Mouse (Mus musculus) heart, postnatal 0 days (tissue): ENCODE measurements around the gene Rbm7. TPM values are rescaled to one million over a fixed set of nuclear protein-coding genes. Genes with fewer than 3 reads are reported as not detected.
"Not testable (repeated sequence)": the region's sequence is repeated elsewhere in the genome, so short reads cannot be mapped to it uniquely, and the experiment has no call there.

Experiments
- ATAC-seq: fragments of 200-750 bp; cut with Nextera tagmentation; 2 replicates; pipeline ENCODE4 v1.8.0; 2017; ENCODE audit warnings: low read depth, moderate number of reproducible peaks, moderate library complexity; ENCODE audit not compliant: insufficient read depth
- DNase-seq: peaks from one replicate; pipeline ENCODE4 v3.0.0-alpha.2; 2016; ENCODE audit warnings: low spot score
- H3K27ac ChIP-seq: fragments of 300-500 bp; sonication (generic); 2 replicates; pipeline ENCODE4 v1.5.1; 2014; ENCODE audit warnings: low read depth, mild to moderate bottlenecking
- H3K27me3 ChIP-seq: fragments of 300-500 bp; sonication (generic); 2 replicates; pipeline ENCODE4 v1.6.1; 2014; ENCODE audit warnings: low read length, mixed read lengths; ENCODE audit not compliant: control insufficient read depth, insufficient read depth
- H3K36me3 ChIP-seq: fragments of 300-500 bp; sonication (generic); replicated peaks from 2 replicates; pipeline ENCODE4 v1.6.1; 2014; ENCODE audit warnings: low read length, mixed read lengths; ENCODE audit not compliant: control insufficient read depth, insufficient read depth
- H3K4me1 ChIP-seq: fragments of 300-500 bp; sonication (generic); 2 replicates; pipeline ENCODE4 v1.6.1; 2014; ENCODE audit warnings: antibody characterized with exemption; ENCODE audit not compliant: control insufficient read depth, insufficient read depth
- H3K4me2 ChIP-seq: fragments of 300-500 bp; sonication (generic); 2 replicates; pipeline ENCODE4 v1.6.1; 2014; ENCODE audit warnings: low read depth, mild to moderate bottlenecking, low read length, moderate library complexity
- H3K4me3 ChIP-seq: fragments of 300-500 bp; sonication (generic); 2 replicates; pipeline ENCODE4 v1.5.1; 2014; ENCODE audit warnings: low read depth, low read length
- H3K9ac ChIP-seq: fragments of 300-500 bp; sonication (generic); replicated peaks from 2 replicates; pipeline ENCODE4 v1.6.1; 2014; ENCODE audit warnings: low read depth, low read length, mixed read lengths
- H3K9me3 ChIP-seq: fragments of 300-500 bp; sonication (generic); replicated peaks from 2 replicates; pipeline ENCODE4 v1.6.1; 2016; ENCODE audit warnings: low read length; ENCODE audit not compliant: control insufficient read depth
- CTCF ChIP-seq: IDR thresholded peaks from 2 replicates; pipeline ENCODE4 v1.5.1; 2016; ENCODE audit warnings: antibody characterized with exemption, control low read depth, low read depth
- EP300 ChIP-seq: IDR thresholded peaks from 2 replicates; pipeline ENCODE4 v1.6.1; 2016; ENCODE audit warnings: antibody characterized with exemption, low read depth
- WGBS: fragments of 180-500 bp; shearing (Covaris S2); extraction: QIAGEN DNeasy Blood & Tissue Kit; methylation state at CpG from one replicate; pipeline ENCODE4 v1.1.7; 2014; 5-methylcytosine and 5-hydroxymethylcytosine counted together
- polyA plus RNA-seq: library from polyadenylated mRNA; unstranded; fragments of >200 nt; fragmentation: Nextera tagmentation; extraction: Ambion mirVana; gene quantifications from 2 replicates; pipeline ENCODE4 v1.2.1, GENCODE M21; 2015
- total RNA-seq: library from RNA; depleted of rRNA; stranded (reverse); fragments of >200 nt; gene quantifications from 2 replicates; pipeline ENCODE4 v1.2.3, GENCODE M21; 2014; ENCODE audit warnings: low replicate concordance

The Rbm7 gene
- total and polyA plus RNA-seq, 2 experiments from 2014 or later: 52.2 to 68.3 TPM

GRCm38 (mm10) chr9:48472441-48473025 is 22.6 kb downstream of the Rbm7 start:
- H3K36me3 ChIP-seq: peaks cover 61% of the 10 kb centered on the region
- no peaks in the 10 kb centered on the region for H3K4me1 ChIP-seq
- no peak for ATAC-seq
- no peaks in the 10 kb centered on the region for H3K9me3 ChIP-seq
- H3K4me2 ChIP-seq: no peak overlapping the region
- no peaks in the 10 kb centered on the region for H3K27me3 ChIP-seq
- WGBS: 86% methylated on average over 15 of the region's 15 CpGs
- TF ChIP-seq CTCF (no peak), EP300 (no peak)
- no peak overlapping the region for H3K27ac ChIP-seq
- no peak overlapping the region for H3K4me3 ChIP-seq
- H3K9ac ChIP-seq: no peak overlapping the region
- DNase-seq: no peak

GRCm38 (mm10) chr9:48467471-48467870 is 27.6 kb downstream of the Rbm7 start:
- WGBS: 97% methylated on average over 5 of the region's 5 CpGs
- not testable (repeated sequence) for H3K4me1 ChIP-seq, H3K4me2 ChIP-seq, H3K27me3 ChIP-seq, H3K4me3 ChIP-seq, DNase-seq, ATAC-seq, H3K27ac ChIP-seq, H3K9ac ChIP-seq, H3K9me3 ChIP-seq
- peaks cover 38% of the 10 kb centered on the region for H3K36me3 ChIP-seq

GRCm38 (mm10) chr9:48466804-48467203 is 28.3 kb downstream of the Rbm7 start:
- TF ChIP-seq CTCF (peak; percentile 84), EP300 (no peak)
- H3K27ac ChIP-seq: no peak overlapping the region
- ATAC-seq: no peak
- DNase-seq: no peak
- no peaks in the 10 kb centered on the region for H3K27me3 ChIP-seq
- 61% methylated on average over 3 of the region's 3 CpGs for WGBS
- peaks cover 36% of the 10 kb centered on the region for H3K36me3 ChIP-seq
- no peak overlapping the region for H3K4me3 ChIP-seq
- no peaks in the 10 kb centered on the region for H3K9me3 ChIP-seq
- no peaks in the 10 kb centered on the region for H3K4me1 ChIP-seq
- H3K9ac ChIP-seq: no peak overlapping the region
- H3K4me2 ChIP-seq: no peak overlapping the region

GRCm38 (mm10) chr9:48465671-48466070 is 29.4 kb downstream of the Rbm7 start:
- DNase-seq (no peak), ATAC-seq (no peak)
- Histone ChIP-seq H3K9ac (no peak overlapping the region), H3K9me3 (no peaks in the 10 kb centered on the region), H3K27ac (no peak overlapping the region), H3K4me3 (no peak overlapping the region), H3K4me1 (no peaks in the 10 kb centered on the region), H3K27me3 (no peaks in the 10 kb centered on the region), H3K36me3 (peaks cover 25% of the 10 kb centered on the region), H3K4me2 (no peak overlapping the region)
- WGBS: 93% methylated on average over 3 of the region's 3 CpGs
- TF ChIP-seq CTCF: peak; percentile 24; the same call in 1 of the 2 replicates
- TF ChIP-seq EP300: no peak

GRCm38 (mm10) chr9:48461545-48461944 is 33.6 kb downstream of the Rbm7 start:
- H3K27ac ChIP-seq: no peak overlapping the region
- no peaks in the 10 kb centered on the region for H3K27me3 ChIP-seq
- H3K9me3 ChIP-seq: no peaks in the 10 kb centered on the region
- ATAC-seq (no peak), DNase-seq (no peak)
- H3K9ac ChIP-seq: no peak overlapping the region
- 88% methylated on average over 3 of the region's 3 CpGs for WGBS
- TF ChIP-seq EP300 (no peak), CTCF (no peak)
- no peaks in the 10 kb centered on the region for H3K36me3 ChIP-seq
- no peak overlapping the region for H3K4me3 ChIP-seq
- H3K4me1 ChIP-seq: no peaks in the 10 kb centered on the region
- no peak overlapping the region for H3K4me2 ChIP-seq

- ATAC-seq: no peak
- no peaks in the 10 kb centered on the region for H3K9me3 ChIP-seq
- H3K4me1 ChIP-seq: no peaks in the 10 kb centered on the region
- no peak overlapping the region for H3K27ac ChIP-seq
- no peak for TF ChIP-seq CTCF
- TF ChIP-seq EP300: no peak
- 87% methylated on average over 8 of the region's 8 CpGs for WGBS
- no peaks in the 10 kb centered on the region for H3K27me3 ChIP-seq
- H3K4me3 ChIP-seq: no peak overlapping the region
- no peak overlapping the region for H3K9ac ChIP-seq
- H3K36me3 ChIP-seq: no peaks in the 10 kb centered on the region
- no peak overlapping the region for H3K4me2 ChIP-seq
- DNase-seq: no peak
These were observed 34.4 kb downstream of the Rbm7 start for GRCm38 (mm10) chr9:48460720-48461119.
